Mouse (Mus musculus): ENCODE results near the gene Stat3.

The Stat3 gene

GRCm38 (mm10) chr11:100924386-100924919 is 14.9 kb downstream of the Stat3 start:
- DNase-seq (ENCODE audit: low spot score in 2 of 2): no peak

- no peak for DNase-seq (ENCODE audit: low spot score in 2 of 2)
Observed at GRCm38 (mm10) chr11:100920887-100921624, 18.3 kb downstream of the Stat3 start.

GRCm38 (mm10) chr11:100918007-100918406 is 21.3 kb downstream of the Stat3 start:
- no peak for DNase-seq (ENCODE audit: low spot score in 2 of 2)

GRCm38 (mm10) chr11:100916432-100916971 is 22.8 kb downstream of the Stat3 start:
- DNase-seq (ENCODE audit: low spot score in 2 of 2): no peak

GRCm38 (mm10) chr11:100915063-100915462 is 24.3 kb downstream of the Stat3 start:
- DNase-seq (ENCODE audit: low spot score in 2 of 2): no peak

GRCm38 (mm10) chr11:100914415-100914814 is 24.9 kb downstream of the Stat3 start:
- no peak for DNase-seq (ENCODE audit: low spot score in 2 of 2)

GRCm38 (mm10) chr11:100912401-100913155 is 26.8 kb downstream of the Stat3 start:
- DNase-seq (ENCODE audit: low spot score in 2 of 2): no peak

- DNase-seq (ENCODE audit: low spot score in 2 of 2): no peak
Observed at GRCm38 (mm10) chr11:100908567-100908966, 30.8 kb downstream of the Stat3 start.

- DNase-seq (ENCODE audit: low spot score in 2 of 2): no peak
Observed at GRCm38 (mm10) chr11:100908112-100908511, 31.2 kb downstream of the Stat3 start.

- no peak for DNase-seq (ENCODE audit: low spot score in 2 of 2)
Observed at GRCm38 (mm10) chr11:100906885-100907284, 32.5 kb downstream of the Stat3 start.

- no peak for DNase-seq (ENCODE audit: low spot score in 2 of 2)
Observed at GRCm38 (mm10) chr11:100905929-100906328, 33.4 kb downstream of the Stat3 start.

GRCm38 (mm10) chr11:100904580-100905351 is 34.6 kb downstream of the Stat3 start:
- no peak for DNase-seq (ENCODE audit: low spot score in 2 of 2)

- DNase-seq (ENCODE audit: low spot score in 2 of 2): no peak
Observed at GRCm38 (mm10) chr11:100898441-100899199, 40.7 kb downstream of the Stat3 start.

GRCm38 (mm10) chr11:100897294-100898231 is 41.8 kb downstream of the Stat3 start:
- DNase-seq (ENCODE audit: low spot score in 2 of 2): no peak

- DNase-seq (ENCODE audit: low spot score in 2 of 2): no peak
Observed at GRCm38 (mm10) chr11:100896078-100896477, 43.3 kb downstream of the Stat3 start.

GRCm38 (mm10) chr11:100894146-100894918 is 45.0 kb downstream of the Stat3 start:
- DNase-seq (ENCODE audit: low spot score in 2 of 2): no peak

GRCm38 (mm10) chr11:100893482-100893881 is 45.9 kb downstream of the Stat3 start:
- peak; percentile 83 to 90 for DNase-seq (ENCODE audit: low spot score in 2 of 2)

GRCm38 (mm10) chr11:100892435-100892834 is 46.9 kb downstream of the Stat3 start:
- DNase-seq (ENCODE audit: low spot score in 2 of 2): no peak
